Mouse (Mus musculus) monocyte, adult 59 days (primary cell): ENCODE results near the gene Gm281. TPM values are rescaled to one million over a fixed set of nuclear protein-coding genes. Genes with fewer than 3 reads are reported as not detected.

Source experiments
- total RNA-seq, 2 experiments: library from RNA; stranded (reverse); gene quantifications; one replicate each; pipeline ENCODE4 v1.2.4; 2023

The Gm281 gene
- total RNA-seq, result not detected

DNA sequence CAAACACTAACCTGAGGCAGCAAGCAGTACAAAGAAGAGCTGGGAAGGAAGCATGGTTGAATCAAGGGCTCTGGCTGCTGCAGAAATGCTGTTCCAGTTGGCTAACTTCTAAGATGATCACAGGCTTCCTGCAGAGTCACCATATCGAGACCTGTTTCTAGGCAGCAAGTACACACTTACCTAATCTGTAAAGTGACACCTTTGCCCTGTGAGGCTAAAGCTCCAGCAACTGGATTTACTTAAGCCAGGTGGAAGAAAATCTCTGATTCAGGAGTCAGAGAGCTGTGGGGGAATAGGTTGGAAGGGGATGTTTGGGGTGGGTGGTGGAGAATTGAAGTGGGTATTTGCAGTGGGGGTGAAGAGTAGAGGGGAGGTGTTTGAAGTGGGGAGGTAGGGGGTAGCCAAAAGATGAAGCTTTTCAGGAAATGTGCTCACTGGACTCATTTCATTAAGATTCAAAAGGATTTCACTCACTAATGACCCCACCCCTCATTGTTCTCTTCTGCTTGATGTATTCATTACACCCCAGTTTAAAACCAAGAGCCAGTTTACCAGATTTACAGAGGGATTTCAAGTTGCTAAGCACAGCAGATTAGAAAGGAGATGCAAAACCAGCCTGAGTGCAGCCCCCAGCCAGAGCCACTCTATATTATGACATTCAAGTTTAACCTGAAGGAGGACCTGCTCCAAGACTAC is at the start of gene Gm281:
Gene Gm281 (minus strand): TSS at position 92 of the 696 bp plus-strand sequence.

DNA sequence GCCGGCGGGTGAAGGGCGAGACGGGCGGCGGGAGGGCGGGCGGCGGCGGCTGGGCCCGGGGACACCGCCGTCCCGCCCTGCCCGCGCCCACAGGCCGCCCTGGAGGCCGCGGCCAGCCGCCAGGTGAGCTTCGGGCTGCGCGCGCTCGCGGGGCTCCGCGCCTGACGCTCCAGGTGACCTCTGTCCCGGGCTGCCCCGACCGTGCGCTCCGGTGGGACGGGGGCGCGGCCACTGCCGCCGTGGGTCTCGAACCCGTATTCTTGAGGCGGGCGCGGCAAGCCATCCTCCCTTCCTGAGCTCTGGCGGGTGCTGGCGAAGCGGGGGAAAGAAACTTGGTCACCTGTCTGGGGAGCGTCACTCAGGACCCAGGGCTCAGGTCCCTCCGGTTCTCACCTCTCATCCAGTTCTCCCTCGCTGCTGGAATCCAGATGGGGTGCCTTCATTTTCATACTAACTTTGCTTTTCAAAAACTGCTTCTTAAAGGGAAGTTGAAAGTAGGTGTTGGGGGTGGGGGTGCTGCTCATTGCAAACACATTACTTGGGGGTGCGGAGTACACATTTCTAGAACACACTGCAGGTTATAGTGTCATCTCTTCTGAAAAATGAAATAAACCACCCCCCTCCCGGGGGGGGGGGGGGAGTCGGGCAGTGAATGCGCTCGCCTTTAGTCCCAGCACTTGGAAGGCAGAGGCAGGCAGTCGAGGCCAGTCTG is 47.3 kb upstream of the Gm281 start, which contains the start of the genes Atxn7 and Thoc7:
Gene Atxn7 (plus strand): TSS at position 40 of the 712 bp plus-strand sequence.
Gene Thoc7 (minus strand): TSS at position 452 of the 712 bp plus-strand sequence.

Other genes with a start within 250 kb of the Gm281 start
- not detected for gene Sntn, start 243.6 kb downstream of the Gm281 start, total RNA-seq
- gene Atxn7, start 47.0 kb upstream of the Gm281 start, total RNA-seq, result 10 to 100 TPM; 64.3 to 66.8 TPM
- gene Thoc7, start 47.4 kb upstream of the Gm281 start, total RNA-seq, result 10 to 100 TPM; 59.0 to 69.7 TPM
- 10 to 100 TPM; 75.1 to 77.2 TPM for gene Psmd6, start 206.5 kb upstream of the Gm281 start, total RNA-seq